Mouse (Mus musculus) limb, embryonic 10.5 days (tissue): Measurements from ENCODE around the gene Tmem140. TPM values are rescaled to one million over a fixed set of nuclear protein-coding genes. Genes with fewer than 3 reads are reported as not detected.

ENCODE experiments used
- DNase-seq: peaks from one replicate; pipeline ENCODE4 v3.0.0-alpha.2; 2017; ENCODE audit warnings: low spot score
- H3K27ac ChIP-seq: fragments of 300-500 bp; sonication (generic); 2 replicates; pipeline ENCODE4 v1.5.1; 2016; ENCODE audit warnings: mild to moderate bottlenecking
- H3K27me3 ChIP-seq: fragments of 300-500 bp; sonication (generic); 2 replicates; pipeline ENCODE4 v1.6.1; 2016; ENCODE audit warnings: low read depth, mild to moderate bottlenecking; ENCODE audit not compliant: poor library complexity, severe bottlenecking
- H3K36me3 ChIP-seq: fragments of 300-500 bp; sonication (generic); 2 replicates; pipeline ENCODE4 v1.6.1; 2016; ENCODE audit warnings: mild to moderate bottlenecking, moderate library complexity
- H3K4me1 ChIP-seq: fragments of 300-500 bp; sonication (generic); 2 replicates; pipeline ENCODE4 v1.6.1; 2016
- H3K4me3 ChIP-seq: fragments of 300-500 bp; sonication (generic); 2 replicates; pipeline ENCODE4 v1.5.1; 2016; ENCODE audit warnings: mild to moderate bottlenecking, moderate library complexity
- H3K9me3 ChIP-seq: fragments of 300-500 bp; sonication (generic); replicated peaks from 2 replicates; pipeline ENCODE4 v1.6.1; 2016; ENCODE audit warnings: mild to moderate bottlenecking
- WGBS: fragments of 180-500 bp; shearing (Covaris S2); methylation state at CpG from one replicate; pipeline ENCODE4 v1.1.7; 2016; 5-methylcytosine and 5-hydroxymethylcytosine counted together
- polyA plus RNA-seq: library from polyadenylated mRNA; unstranded; fragments of >200 nt; fragmentation: Nextera tagmentation; extraction: Ambion mirVana; gene quantifications from 2 replicates; pipeline ENCODE4 v1.2.1, GENCODE M21; 2016

The Tmem140 gene
- polyA plus RNA-seq, 1 experiment from 2014 or later: 2.7 TPM

- Histone ChIP-seq H3K27me3 (no peaks in the 10 kb centered on the region), H3K4me1 (peaks cover 16% of the 10 kb centered on the region), H3K4me3 (no peak overlapping the region), H3K36me3 (peaks cover 74% of the 10 kb centered on the region), H3K9me3 (no peaks in the 10 kb centered on the region), H3K27ac (no peak overlapping the region)
- DNase-seq: no peak
- WGBS: 82% methylated on average over 2 of the region's 2 CpGs
Measured at GRCm38 (mm10) chr6:34906125-34906524, 43.2 kb downstream of the Tmem140 start.

DNA sequence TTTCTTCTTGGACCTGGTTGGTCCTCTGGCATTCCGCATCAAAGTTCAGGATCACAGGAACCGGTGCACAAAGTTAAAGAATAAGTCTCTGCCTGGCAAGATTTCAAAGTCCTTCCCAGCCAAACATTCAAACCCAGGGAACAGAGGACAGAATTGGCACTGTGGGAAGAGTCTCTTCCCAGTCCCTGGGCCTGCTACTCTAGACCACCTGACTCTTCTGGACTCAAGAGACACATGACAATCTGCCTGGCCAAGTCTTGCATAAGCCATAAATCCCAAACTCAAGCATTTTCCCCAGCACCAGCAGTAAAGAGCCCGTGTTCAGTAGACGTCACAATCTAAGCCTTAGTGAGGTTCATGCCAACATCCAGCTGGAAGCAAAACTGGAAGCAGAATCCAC, 43.7 kb downstream of the Tmem140 start:
- no peak overlapping the region for H3K27ac ChIP-seq
- H3K4me3 ChIP-seq: no peak overlapping the region
- WGBS: 96% methylated on average over 4 of the region's 4 CpGs
- H3K36me3 ChIP-seq: peaks cover 69% of the 10 kb centered on the region
- peaks cover 16% of the 10 kb centered on the region for H3K4me1 ChIP-seq
- no peaks in the 10 kb centered on the region for H3K9me3 ChIP-seq
- no peak for DNase-seq
- no peaks in the 10 kb centered on the region for H3K27me3 ChIP-seq

GRCm38 (mm10) chr6:34907121-34907614, 44.2 kb downstream of the Tmem140 start:
- H3K4me3 ChIP-seq: no peak overlapping the region
- H3K4me1 ChIP-seq: peaks cover 16% of the 10 kb centered on the region
- no peak for DNase-seq
- H3K9me3 ChIP-seq: no peaks in the 10 kb centered on the region
- no peak overlapping the region for H3K27ac ChIP-seq
- no peaks in the 10 kb centered on the region for H3K27me3 ChIP-seq
- 52% methylated on average over 2 of the region's 2 CpGs for WGBS
- peaks cover 64% of the 10 kb centered on the region for H3K36me3 ChIP-seq

DNA sequence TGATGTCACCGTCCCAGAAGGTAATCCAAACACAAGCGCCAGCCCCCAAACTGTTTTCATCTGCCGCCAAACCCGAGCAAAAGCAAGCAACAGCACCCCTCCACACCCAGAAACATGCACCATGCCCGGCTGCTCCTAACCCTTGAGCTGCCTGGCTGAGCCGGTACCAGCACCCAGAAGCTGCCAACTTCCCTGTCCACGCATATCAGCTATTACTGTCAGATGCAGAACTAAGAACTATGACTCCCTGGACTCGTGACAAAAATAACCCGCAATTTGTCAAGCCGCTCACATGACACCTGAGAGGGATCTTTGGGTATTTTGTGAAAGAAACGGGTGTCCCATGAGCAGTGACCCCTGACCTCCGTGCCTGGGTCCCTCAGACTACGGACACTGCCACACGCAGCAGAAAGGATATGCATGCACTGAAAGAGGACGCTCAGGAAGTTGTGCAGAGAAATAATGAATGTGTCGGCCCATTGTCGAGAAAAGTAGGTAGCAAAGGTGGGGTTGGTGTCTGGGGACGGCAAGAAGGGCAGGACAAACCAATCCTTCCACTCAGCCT, 44.8 kb downstream of the Tmem140 start:
- no peak overlapping the region for H3K27ac ChIP-seq
- no peaks in the 10 kb centered on the region for H3K27me3 ChIP-seq
- no peaks in the 10 kb centered on the region for H3K9me3 ChIP-seq
- H3K36me3 ChIP-seq: peaks cover 59% of the 10 kb centered on the region
- DNase-seq: no peak
- H3K4me3 ChIP-seq: no peak overlapping the region
- 88% methylated on average over 18 of the region's 18 CpGs for WGBS
- H3K4me1 ChIP-seq: peaks cover 16% of the 10 kb centered on the region

DNA sequence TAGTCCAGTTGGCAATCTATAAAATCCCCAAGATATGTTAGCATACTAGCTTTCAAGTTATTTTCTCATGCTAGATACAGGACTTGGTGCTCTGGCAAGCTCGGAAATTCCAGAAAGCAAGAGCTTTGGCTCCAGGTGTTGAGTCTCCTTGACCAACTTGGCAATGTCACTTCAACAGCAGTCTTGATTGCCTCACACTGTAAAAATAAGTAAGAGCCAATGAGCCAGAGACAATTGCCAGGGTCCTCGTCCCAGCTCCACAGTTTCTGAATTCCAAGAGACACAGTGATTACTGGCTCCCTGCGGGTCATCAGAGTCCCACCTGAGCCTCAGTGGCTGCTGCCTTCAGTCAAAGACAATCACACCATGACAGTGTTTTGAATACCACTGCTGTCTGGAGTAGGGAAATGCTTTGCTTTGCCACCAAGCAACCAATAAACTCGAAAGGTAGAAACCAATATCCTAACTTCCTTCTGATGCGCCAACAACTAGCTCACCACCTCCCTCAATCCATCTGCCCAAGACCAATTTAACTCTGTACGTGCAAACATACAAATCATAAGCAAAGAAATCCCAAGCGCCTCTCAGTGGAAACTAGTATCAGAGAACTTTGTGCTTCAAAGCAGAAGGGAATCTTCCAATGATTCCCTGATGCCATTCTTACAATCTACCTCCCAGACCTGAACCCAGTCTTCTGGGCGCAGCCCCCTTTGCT, 46.8 kb downstream of the Tmem140 start:
- Histone ChIP-seq H3K4me3 (peak overlapping the region; percentile 78), H3K27me3 (no peaks in the 10 kb centered on the region), H3K27ac (peak overlapping the region; percentile 89), H3K36me3 (peaks cover 39% of the 10 kb centered on the region), H3K9me3 (no peaks in the 10 kb centered on the region), H3K4me1 (peaks cover 14% of the 10 kb centered on the region)
- WGBS: 54% methylated on average over 8 of the region's 8 CpGs
- DNase-seq: no peak

DNA sequence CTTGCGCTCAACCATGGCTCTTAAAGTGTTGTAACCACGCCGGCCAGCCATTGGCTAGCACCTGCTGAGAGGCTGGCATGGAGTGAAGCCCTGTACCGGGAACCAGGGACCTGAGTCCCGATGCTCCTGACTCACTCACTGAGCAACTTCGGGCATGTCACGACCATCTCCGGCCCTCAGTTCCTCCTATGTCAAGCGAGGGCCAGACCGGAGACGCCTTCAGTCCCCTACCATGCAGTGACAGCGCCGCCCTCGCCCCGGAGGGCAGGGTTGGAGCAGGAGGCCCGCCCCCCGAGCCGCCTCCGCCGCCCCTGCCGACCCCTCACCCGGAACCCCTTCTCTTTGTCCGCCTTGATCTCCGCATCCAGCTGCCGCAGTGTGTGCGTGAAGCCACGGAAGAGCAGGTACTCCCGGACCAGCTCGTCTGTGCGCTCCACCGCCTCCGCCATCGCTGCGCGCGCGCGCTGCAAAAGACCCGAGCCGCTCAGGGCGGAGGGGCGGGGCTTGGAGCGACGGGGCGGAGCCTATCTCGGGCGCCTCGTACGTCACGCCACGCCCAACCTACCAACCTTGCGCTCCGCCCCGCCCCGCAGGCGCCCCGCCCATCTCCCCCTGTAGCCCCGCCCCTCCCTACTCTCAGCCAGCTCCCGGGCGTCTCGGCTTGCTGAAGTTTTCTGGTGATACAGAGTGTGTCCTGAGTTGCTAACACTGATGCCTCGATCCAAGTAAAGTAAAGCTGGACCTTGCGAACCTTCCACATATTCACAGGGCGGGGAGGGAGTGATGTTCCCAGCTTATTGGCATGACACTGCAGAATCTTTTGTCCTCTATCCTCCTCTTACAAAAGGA, 47.6 kb downstream of the Tmem140 start, which contains the start of gene Wdr91:
TSS of gene Wdr91 (minus strand) at position 506 of the 849 bp plus-strand sequence.
- peaks cover 14% of the 10 kb centered on the region for H3K4me1 ChIP-seq
- under 1% methylated on average over 64 of the region's 64 CpGs for WGBS
- peaks cover 31% of the 10 kb centered on the region for H3K36me3 ChIP-seq
- peak within 1 kb of the TSS; percentile 89 for H3K27ac ChIP-seq
- H3K4me3 ChIP-seq: peak within 1 kb of the TSS; percentile 78
- no peaks in the 10 kb centered on the region for H3K9me3 ChIP-seq
- DNase-seq: peak; percentile 98
- H3K27me3 ChIP-seq: no peaks in the 10 kb centered on the region

GRCm38 (mm10) chr6:34913341-34914040, 50.5 kb downstream of the Tmem140 start:
- WGBS: 83% methylated on average over 13 of the region's 13 CpGs
- Histone ChIP-seq H3K9me3 (no peaks in the 10 kb centered on the region), H3K4me3 (no peak overlapping the region), H3K27ac (no peak overlapping the region), H3K36me3 (0 out of 2 replicates have a peak, but pooled peaks cover 5% of the 10 kb centered on the region), H3K4me1 (peaks cover 24% of the 10 kb centered on the region), H3K27me3 (no peaks in the 10 kb centered on the region)
- no peak for DNase-seq

GRCm38 (mm10) chr6:34914462-34914861, 51.5 kb downstream of the Tmem140 start:
- H3K27me3 ChIP-seq: no peaks in the 10 kb centered on the region
- no peak overlapping the region for H3K4me3 ChIP-seq
- H3K4me1 ChIP-seq: peaks cover 33% of the 10 kb centered on the region
- WGBS: 85% methylated on average over 3 of the region's 3 CpGs
- no peaks in the 10 kb centered on the region for H3K9me3 ChIP-seq
- DNase-seq: no peak
- H3K27ac ChIP-seq: no peak overlapping the region
- H3K36me3 ChIP-seq: no peaks in the 10 kb centered on the region

- H3K27ac ChIP-seq: peak overlapping the region; percentile 46
- WGBS: 68% methylated on average over 7 of the region's 7 CpGs
Measured at GRCm38 (mm10) chr6:34919146-34919545, 56.2 kb downstream of the Tmem140 start.

DNA sequence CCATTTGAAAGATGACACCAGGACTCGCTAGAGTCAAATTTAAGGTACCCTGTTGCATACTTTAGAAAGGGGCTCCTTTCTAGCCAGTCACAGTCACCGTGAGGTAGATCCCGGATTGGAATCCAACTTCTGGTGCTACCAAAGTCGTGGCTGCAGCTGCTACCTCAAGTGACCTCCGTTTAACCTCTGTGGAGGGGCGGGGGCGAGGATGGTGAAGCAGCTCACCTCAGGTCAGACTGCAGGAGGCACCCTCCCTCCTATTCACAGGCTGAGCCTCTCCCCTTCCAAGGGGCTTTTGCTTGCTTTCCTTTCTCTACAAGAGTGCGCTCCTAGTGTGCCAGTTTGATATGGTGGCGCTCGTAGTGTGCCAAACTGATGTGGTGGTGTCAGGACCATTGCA, 57.0 kb downstream of the Tmem140 start, which contains the start of gene Stra8:
TSS of gene Stra8 (plus strand) at position 208 of the 400 bp plus-strand sequence.
- Histone ChIP-seq H3K4me3 (no peak within 1 kb of the TSS), H3K27me3 (no peaks in the 10 kb centered on the region), H3K27ac (peak within 1 kb of the TSS; percentile 46), H3K9me3 (no peaks in the 10 kb centered on the region), H3K36me3 (no peaks in the 10 kb centered on the region), H3K4me1 (peaks cover 37% of the 10 kb centered on the region)
- 43% methylated on average over 10 of the region's 10 CpGs for WGBS
- DNase-seq: no peak

More at GRCm38 (mm10) chr6:34919146-34919545, 56.2 kb downstream of the Tmem140 start:
- Histone ChIP-seq H3K4me3 (no peak overlapping the region), H3K9me3 (no peaks in the 10 kb centered on the region), H3K36me3 (no peaks in the 10 kb centered on the region), H3K27me3 (no peaks in the 10 kb centered on the region), H3K4me1 (peaks cover 37% of the 10 kb centered on the region)
- no peak for DNase-seq

- WGBS: 96% methylated on average over 12 of the region's 12 CpGs
Measured at GRCm38 (mm10) chr6:34920631-34921030, 57.7 kb downstream of the Tmem140 start.

GRCm38 (mm10) chr6:34921941-34922340, 59.0 kb downstream of the Tmem140 start:
- no peak for DNase-seq
- peaks cover 30% of the 10 kb centered on the region for H3K4me1 ChIP-seq
- H3K4me3 ChIP-seq: no peak overlapping the region
- H3K27ac ChIP-seq: no peak overlapping the region
- WGBS: 59% methylated on average over 14 of the region's 14 CpGs
- H3K9me3 ChIP-seq: no peaks in the 10 kb centered on the region
- H3K27me3 ChIP-seq: no peaks in the 10 kb centered on the region
- no peaks in the 10 kb centered on the region for H3K36me3 ChIP-seq

More at GRCm38 (mm10) chr6:34920631-34921030, 57.7 kb downstream of the Tmem140 start:
- H3K27me3 ChIP-seq: no peaks in the 10 kb centered on the region
- no peak for DNase-seq
- H3K4me1 ChIP-seq: peaks cover 37% of the 10 kb centered on the region
- no peak overlapping the region for H3K27ac ChIP-seq
- H3K4me3 ChIP-seq: no peak overlapping the region
- no peaks in the 10 kb centered on the region for H3K9me3 ChIP-seq
- H3K36me3 ChIP-seq: no peaks in the 10 kb centered on the region
